Mouse (Mus musculus) C2C12 (cell line): ENCODE data around the gene Snx33.

Experiments
- CEBPB ChIP-seq: IDR thresholded peaks from one replicate; pipeline ENCODE4 v1.6.1; 2011; ENCODE audit warnings: low read depth, mild to moderate bottlenecking, control low read depth, moderate library complexity
- CTCF ChIP-seq: IDR thresholded peaks from one replicate; pipeline ENCODE4 v1.5.1; 2011; ENCODE audit not compliant: control insufficient read depth, insufficient read depth, insufficient read length
- MAX ChIP-seq: IDR thresholded peaks from one replicate; pipeline ENCODE4 v1.6.1; 2011; ENCODE audit warnings: mild to moderate bottlenecking, control low read depth
- MYOG ChIP-seq: IDR thresholded peaks from one replicate; pipeline ENCODE4 v1.6.1; 2011; ENCODE audit not compliant: control insufficient read depth, insufficient read length; ENCODE audit errors: extremely low read depth
- USF1 ChIP-seq: IDR thresholded peaks from one replicate; pipeline ENCODE4 v1.6.1; 2011; ENCODE audit warnings: low read depth, mild to moderate bottlenecking, control low read depth, moderate library complexity

DNA sequence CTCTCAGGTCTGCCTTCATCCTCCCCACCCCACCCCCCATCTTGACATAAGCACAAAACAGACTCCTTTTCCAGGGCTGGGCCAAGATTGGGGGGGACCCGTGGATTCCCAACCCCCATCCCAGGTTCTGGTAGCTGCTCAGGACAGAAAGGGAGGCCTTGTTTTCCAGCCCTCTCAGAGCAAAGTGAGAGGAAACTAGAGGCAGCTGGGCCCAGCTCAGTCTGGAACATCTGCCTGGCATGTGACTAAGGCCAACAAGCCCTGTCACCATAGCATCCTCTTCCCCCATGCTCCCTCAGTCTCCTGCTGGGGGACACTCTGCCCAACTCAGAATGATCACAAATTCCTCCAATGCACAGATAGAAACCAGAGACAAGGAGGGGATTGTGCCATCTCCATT lies 13.1 kb downstream of the Snx33 start:
- TF ChIP-seq CEBPB (no peak), USF1 (no peak), CTCF (no peak), MAX (no peak), MYOG (no peak)
